ENCODE assay signal across 8 mouse cellular contexts in the genomic region with DNA sequence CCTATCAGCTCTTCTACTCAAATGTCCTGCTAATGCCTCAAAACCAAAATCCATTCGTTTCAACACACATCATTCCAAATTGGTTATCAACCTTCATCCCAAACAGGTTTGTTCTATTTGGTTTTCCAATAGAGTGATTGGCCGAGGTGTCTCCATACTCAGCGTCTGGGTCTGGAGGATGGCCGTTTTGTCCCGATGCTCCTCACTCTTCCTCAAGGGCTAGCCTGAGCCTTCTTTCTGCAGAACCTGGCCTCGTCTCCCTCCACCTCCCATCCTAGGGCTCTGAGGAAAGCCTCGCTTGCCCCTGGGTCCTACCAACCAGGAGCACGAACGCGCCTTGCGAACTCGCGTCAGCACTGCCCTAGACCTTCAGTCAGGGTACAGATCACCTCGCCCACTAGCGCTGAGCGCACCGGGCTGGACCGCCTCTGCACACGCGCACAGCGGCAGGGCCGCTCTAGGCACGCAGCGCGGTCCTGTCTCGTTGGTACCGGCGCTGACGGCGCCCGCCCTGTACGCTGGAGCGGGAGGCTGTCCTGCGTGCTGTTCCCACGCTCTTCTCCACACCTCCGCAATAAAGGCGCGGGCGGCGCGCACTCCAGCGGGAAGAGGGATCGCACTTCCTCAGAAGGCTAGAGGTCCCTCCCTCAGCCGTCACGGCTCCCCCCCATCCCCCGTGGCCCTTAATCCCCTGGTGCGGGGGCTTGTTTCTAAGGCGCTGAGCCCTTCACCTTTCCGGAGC.
DNase-seq lines count a peak whose midpoint lies in the region; ATAC-seq and TF ChIP-seq lines count a peak whose summit lies in the region.

No protein-coding gene starts in this region.

- intact Hi-C loops in heart, adult 2 months (cut with DNase I), result loop anchor here (5.0 kb wide), 4 partner anchors 60 to 435 kb away; a partner anchor contains a TSS

- H3K9me3 ChIP-seq in embryonic facial prominence, embryonic 13.5 days, result no peaks in the 10 kb centered on the region; the same call in 1 of the 2 replicates
- H3K9me3 ChIP-seq in limb, embryonic 13.5 days, result no peaks in the 10 kb centered on the region
- H3K9me3 ChIP-seq in midbrain, embryonic 16.5 days (replicated peaks; ENCODE audit: control insufficient read depth, low read length, poor library complexity, severe bottlenecking), result no peaks in the 10 kb centered on the region

- H3K9ac ChIP-seq in embryonic facial prominence, embryonic 13.5 days, result peak overlapping the region; percentile 78
- H3K9ac ChIP-seq in heart, adult 2 months (ENCODE audit: low read depth, low read length), result peak overlapping the region; percentile 76
- H3K9ac ChIP-seq in limb, embryonic 13.5 days, result peak overlapping the region; percentile 79
- peak overlapping the region; percentile 84 for H3K9ac ChIP-seq in midbrain, embryonic 16.5 days (ENCODE audit: low read depth, low read length)

- H3K4me2 ChIP-seq in embryonic facial prominence, embryonic 13.5 days, result peak overlapping the region; percentile 77
- H3K4me2 ChIP-seq in limb, embryonic 13.5 days (replicated peaks), result peak overlapping the region; percentile 64
- peak overlapping the region; percentile 56 for H3K4me2 ChIP-seq in midbrain, embryonic 16.5 days (ENCODE audit: low read length)

- H3K27ac ChIP-seq in embryonic facial prominence, embryonic 13.5 days, result peak overlapping the region; percentile 60
- H3K27ac ChIP-seq in heart, adult 2 months, result peak overlapping the region; percentile 73
- H3K27ac ChIP-seq in limb, embryonic 13.5 days, result peak overlapping the region; percentile 56; the same call in 1 of the 2 replicates
- peak overlapping the region; percentile 87 for H3K27ac ChIP-seq in midbrain, embryonic 16.5 days (ENCODE audit: low read length)

- TF ChIP-seq EP300 in heart, adult 2 months (IDR thresholded peaks at IDR 0.05; ENCODE audit: insufficient read depth, low read depth, low read length), result peak; percentile 84; the same call in 1 of the 2 replicates

- peak overlapping the region; percentile 69 for H3K4me3 ChIP-seq in embryonic facial prominence, embryonic 13.5 days
- H3K4me3 ChIP-seq in heart, adult 2 months, result peak overlapping the region; percentile 58
- peak overlapping the region; percentile 69 for H3K4me3 ChIP-seq in limb, embryonic 13.5 days
- H3K4me3 ChIP-seq in midbrain, embryonic 16.5 days (ENCODE audit: low read depth, low read length), result peak overlapping the region; percentile 67

- TF ChIP-seq POLR2A in heart, adult 2 months (IDR thresholded peaks at IDR 0.05; ENCODE audit: insufficient read depth, low read depth, low read length), result peak; percentile 96

- H3K36me3 ChIP-seq in embryonic facial prominence, embryonic 13.5 days, result no peaks in the 10 kb centered on the region
- no peaks in the 10 kb centered on the region for H3K36me3 ChIP-seq in heart, adult 2 months (ENCODE audit: control insufficient read depth, insufficient read depth, low read length)
- no peaks in the 10 kb centered on the region for H3K36me3 ChIP-seq in limb, embryonic 13.5 days
- no peaks in the 10 kb centered on the region for H3K36me3 ChIP-seq in midbrain, embryonic 16.5 days (ENCODE audit: control insufficient read depth, insufficient read depth, low read length)

- under 1% methylated on average over 49 of the region's 49 CpGs for WGBS in embryonic facial prominence, embryonic 13.5 days
- WGBS in heart, adult 2 months, result under 1% methylated on average over 49 of the region's 49 CpGs
- under 1% methylated on average over 45 of the region's 49 CpGs for WGBS in limb, embryonic 13.5 days
- WGBS in midbrain, embryonic 16.5 days, result under 1% methylated on average over 49 of the region's 49 CpGs

- H3K27me3 ChIP-seq in embryonic facial prominence, embryonic 13.5 days, result no peaks in the 10 kb centered on the region
- no peaks in the 10 kb centered on the region for H3K27me3 ChIP-seq in heart, adult 2 months (ENCODE audit: control insufficient read depth, insufficient read depth, low read length)
- H3K27me3 ChIP-seq in limb, embryonic 13.5 days, result no peaks in the 10 kb centered on the region
- no peaks in the 10 kb centered on the region for H3K27me3 ChIP-seq in midbrain, embryonic 16.5 days (ENCODE audit: control insufficient read depth, insufficient read depth, low read depth, low read length)

- peaks cover 6% of the 10 kb centered on the region; the same call in 1 of the 2 replicates for H3K4me1 ChIP-seq in embryonic facial prominence, embryonic 13.5 days
- peaks cover 3% of the 10 kb centered on the region for H3K4me1 ChIP-seq in heart, adult 2 months (ENCODE audit: control insufficient read depth, insufficient read depth, low read length)
- H3K4me1 ChIP-seq in limb, embryonic 13.5 days, result peaks cover 4% of the 10 kb centered on the region; the same call in 1 of the 2 replicates
- H3K4me1 ChIP-seq in midbrain, embryonic 16.5 days (ENCODE audit: control insufficient read depth, insufficient read depth, low read length), result peaks cover 5% of the 10 kb centered on the region

- TF ChIP-seq CTCF in heart, adult 2 months (IDR thresholded peaks at IDR 0.05), result peak; percentile 16; the same call in 1 of the 2 replicates

- no peaks in the 10 kb centered on the region for H3K79me2 ChIP-seq in heart, adult 2 months (replicated peaks; ENCODE audit: control insufficient read depth, insufficient read depth, low read length)

- ATAC-seq in embryonic facial prominence, embryonic 13.5 days (ENCODE audit: insufficient number of reproducible peaks, insufficient read depth, low FRiP score, low TSS enrichment, low read depth), result peak; percentile 99
- peak; percentile 100 for ATAC-seq in limb, embryonic 13.5 days (ENCODE audit: low FRiP score, low read depth)
- peak; percentile 100 for ATAC-seq in midbrain, embryonic 16.5 days

- DNase-seq in 3134 (ENCODE audit: extremely low read depth, insufficient read length, low spot score), result peak; percentile 94
- DNase-seq in adrenal gland, postnatal 36 days, result peak; percentile 93
- DNase-seq in heart, adult 2 months, result peak; percentile 91 to 92
- peak; percentile 89 to 90 for DNase-seq in kidney, adult 8-10 months
- peak; percentile 68 to 84 for DNase-seq in spleen, postnatal 10 days (ENCODE audit: low spot score in 2 of 2)

Comparison
In these comparisons a context has a peak if more than half of its experiments do, and no peak if none do; other contexts are left out.
1. Peak in every context shown above with its lines: DNase-seq, ATAC-seq, H3K4me3 ChIP-seq and H3K27ac ChIP-seq.